Mouse (Mus musculus): ENCODE measurements around the gene Tmprss3.
A peak's percentile ranks its signal among the peaks of the same experiment; 100 is the strongest.

Tmprss3 gene

GRCm38 (mm10) chr17:31195207-31195606, 3.6 kb downstream of the Tmprss3 start:
- DNase-seq (ENCODE audit: inconsistent age in 2 of 2, low spot score in 1 of 2): no peak

GRCm38 (mm10) chr17:31193360-31193759, 5.4 kb downstream of the Tmprss3 start:
- no peak for DNase-seq (ENCODE audit: inconsistent age in 2 of 2, low spot score in 1 of 2)

- DNase-seq (ENCODE audit: inconsistent age in 2 of 2, low spot score in 1 of 2): no peak
Measured at GRCm38 (mm10) chr17:31192663-31193062, 6.1 kb downstream of the Tmprss3 start.

- no peak for DNase-seq (ENCODE audit: inconsistent age in 2 of 2, low spot score in 1 of 2)
Measured at GRCm38 (mm10) chr17:31191825-31192224, 7.0 kb downstream of the Tmprss3 start.

GRCm38 (mm10) chr17:31187370-31187769, 11.4 kb downstream of the Tmprss3 start:
- peak; percentile 69 to 88 for DNase-seq (ENCODE audit: inconsistent age in 2 of 2, low spot score in 1 of 2)

GRCm38 (mm10) chr17:31184269-31184990, 14.3 kb downstream of the Tmprss3 start:
- no peak for DNase-seq (ENCODE audit: inconsistent age in 2 of 2, low spot score in 1 of 2)

GRCm38 (mm10) chr17:31183180-31183974, 15.4 kb downstream of the Tmprss3 start:
- no peak for DNase-seq (ENCODE audit: inconsistent age in 2 of 2, low spot score in 1 of 2)

- no peak for DNase-seq (ENCODE audit: inconsistent age in 2 of 2, low spot score in 1 of 2)
Measured at GRCm38 (mm10) chr17:31181490-31181889, 17.3 kb downstream of the Tmprss3 start.

- no peak for DNase-seq (ENCODE audit: inconsistent age in 2 of 2, low spot score in 1 of 2)
Measured at GRCm38 (mm10) chr17:31176321-31176720, 22.5 kb downstream of the Tmprss3 start.

GRCm38 (mm10) chr17:31169796-31170195, 29.0 kb downstream of the Tmprss3 start:
- DNase-seq (ENCODE audit: inconsistent age in 2 of 2, low spot score in 1 of 2): no peak

- DNase-seq (ENCODE audit: inconsistent age in 2 of 2, low spot score in 1 of 2): no peak
Measured at GRCm38 (mm10) chr17:31165127-31165526, 33.6 kb downstream of the Tmprss3 start, which contains the start of gene Tff1. Tff1 (minus strand) TSS chr17:31165277.

GRCm38 (mm10) chr17:31163821-31164220, 35.0 kb downstream of the Tmprss3 start:
- no peak for DNase-seq (ENCODE audit: inconsistent age in 2 of 2, low spot score in 1 of 2)

GRCm38 (mm10) chr17:31162607-31163006, 36.2 kb downstream of the Tmprss3 start:
- peak; percentile 20 to 31 for DNase-seq (ENCODE audit: inconsistent age in 2 of 2, low spot score in 1 of 2)

- DNase-seq (ENCODE audit: inconsistent age in 2 of 2, low spot score in 1 of 2): no peak
Measured at GRCm38 (mm10) chr17:31160291-31160690, 38.5 kb downstream of the Tmprss3 start.

- no peak for DNase-seq (ENCODE audit: inconsistent age in 2 of 2, low spot score in 1 of 2)
Measured at GRCm38 (mm10) chr17:31157921-31158320, 40.9 kb downstream of the Tmprss3 start.

- DNase-seq (ENCODE audit: inconsistent age in 2 of 2, low spot score in 1 of 2): no peak
Measured at GRCm38 (mm10) chr17:31153785-31154184, 45.0 kb downstream of the Tmprss3 start.

- no peak for DNase-seq (ENCODE audit: inconsistent age in 2 of 2, low spot score in 1 of 2)
Measured at GRCm38 (mm10) chr17:31152966-31153499, 45.7 kb downstream of the Tmprss3 start.

- no peak for DNase-seq (ENCODE audit: inconsistent age in 2 of 2, low spot score in 1 of 2)
Measured at GRCm38 (mm10) chr17:31152512-31152911, 46.3 kb downstream of the Tmprss3 start.

- DNase-seq (ENCODE audit: inconsistent age in 2 of 2, low spot score in 1 of 2): no peak
Measured at GRCm38 (mm10) chr17:31145998-31146397, 52.8 kb downstream of the Tmprss3 start.

- no peak for DNase-seq (ENCODE audit: inconsistent age in 2 of 2, low spot score in 1 of 2)
Measured at GRCm38 (mm10) chr17:31144040-31145037, 54.4 kb downstream of the Tmprss3 start, which contains the start of gene Tff2. Tff2 (minus strand) TSS chr17:31144282.

GRCm38 (mm10) chr17:31142116-31142515, 56.7 kb downstream of the Tmprss3 start:
- DNase-seq (ENCODE audit: inconsistent age in 2 of 2, low spot score in 1 of 2): peak; percentile 37 to 71

Data from adrenal gland, adult (tissue).